Mouse (Mus musculus): ENCODE data around the gene Baiap2l2. TPM values are rescaled to one million over a fixed set of nuclear protein-coding genes. Genes with fewer than 3 reads are reported as not detected.

Gene Baiap2l2
- 360 and 593 TPM in 2 replicates for polyA plus RNA-seq (2012; rRNA removed; ENCODE audit: low replicate concordance)

DNA sequence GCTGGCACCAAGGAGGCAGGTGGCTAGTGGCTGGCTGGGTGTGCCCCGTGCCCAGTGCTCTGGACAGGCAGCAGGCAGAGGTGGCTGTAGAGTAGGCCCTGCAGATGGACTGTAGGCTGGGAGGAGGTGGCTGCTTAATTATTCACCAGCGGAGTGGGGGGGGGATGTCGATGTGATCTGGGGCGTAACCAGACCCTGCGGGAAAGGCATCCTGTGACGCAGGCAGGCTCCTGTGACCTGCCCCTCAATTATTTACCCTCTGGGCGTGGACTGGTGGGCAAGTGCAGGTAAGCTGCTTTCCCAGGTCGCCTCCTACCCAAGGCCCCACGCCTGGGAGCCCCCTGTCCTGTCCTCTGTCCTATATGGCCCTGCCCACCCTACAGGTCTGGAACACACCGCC lies at the start of gene Baiap2l2:
Gene Baiap2l2 (minus strand): TSS at position 139 of the 400 bp plus-strand sequence.

GRCm38 (mm10) chr15:79328058-79328938 lies 43.0 kb upstream of the Baiap2l2 start, which contains the start of gene Pla2g6:
Gene Pla2g6 (minus strand): TSS chr15:79328390.

DNA sequence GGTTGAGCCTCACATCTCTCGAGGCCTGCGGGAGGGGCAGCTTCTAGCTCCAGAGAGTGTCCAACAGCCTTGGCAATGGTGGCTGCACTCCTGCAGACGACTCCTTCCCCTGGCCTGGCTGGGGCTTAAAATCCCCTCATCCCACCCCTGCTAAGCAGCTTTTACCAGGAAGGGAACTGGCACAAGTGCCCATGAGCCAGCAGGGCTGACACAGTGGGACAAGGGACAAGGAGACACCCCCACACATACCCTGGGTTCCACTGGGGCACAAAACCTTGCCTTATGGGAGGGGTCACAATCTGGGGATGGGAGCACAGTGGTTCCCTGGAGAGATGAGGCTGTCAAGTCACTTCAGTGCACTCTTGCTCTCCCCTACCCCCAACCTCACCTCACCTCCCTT lies 30.7 kb downstream of the Baiap2l2 start, which contains the start of gene Slc16a8:
Gene Slc16a8 (minus strand): TSS at position 101 of the 400 bp plus-strand sequence.

DNA sequence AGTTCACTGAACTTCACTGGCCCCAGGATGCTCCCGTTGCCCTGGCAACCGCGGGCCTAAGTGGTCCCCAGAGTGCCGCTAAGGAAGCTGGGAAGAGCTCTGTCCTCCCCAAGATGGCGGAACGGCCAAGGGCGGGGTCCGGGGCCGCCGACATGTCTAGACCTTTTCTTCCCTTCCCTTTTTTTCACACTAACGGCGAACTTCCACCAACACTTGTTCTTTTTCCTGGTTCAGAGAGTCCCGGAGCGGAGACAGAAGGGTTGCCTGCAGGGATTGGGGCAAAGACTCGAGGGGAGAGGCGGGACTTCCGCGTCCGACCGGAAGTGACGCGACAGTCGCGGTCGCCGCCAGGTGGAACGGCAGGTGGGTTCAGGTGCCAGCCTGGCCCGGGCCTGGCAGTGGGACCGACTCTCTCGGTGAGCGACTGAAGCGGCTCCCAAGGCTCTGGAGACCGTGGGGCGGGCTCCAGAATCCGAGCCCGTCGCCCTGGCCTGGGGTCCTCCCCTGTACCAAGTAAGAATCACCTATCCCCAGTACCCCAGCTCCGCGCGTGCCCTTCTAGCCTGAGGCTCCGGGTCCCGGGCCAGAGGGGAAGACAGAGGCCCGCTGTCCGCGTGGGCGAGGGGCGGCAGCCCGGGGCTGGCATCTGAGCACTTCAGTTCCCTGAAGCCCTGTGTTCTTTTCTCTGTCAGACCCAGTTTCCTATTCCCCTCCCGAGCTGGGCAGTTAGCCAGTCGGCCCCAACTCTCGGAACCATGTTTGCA lies 56.1 kb downstream of the Baiap2l2 start, which contains the start of the genes Pick1 and Gm49486:
Gene Pick1 (plus strand): TSS at position 116 of the 764 bp plus-strand sequence.
Gene Gm49486 (plus strand): TSS at position 334 of the 764 bp plus-strand sequence.

Other genes starting within 250 kb of the Baiap2l2 start
- gene Galr3, start 243.7 kb downstream of the Baiap2l2 start, polyA plus RNA-seq (2012; rRNA removed; ENCODE audit: low replicate concordance) = 8.1 and 19.3 TPM in 2 replicates
- gene Ankrd54, start 222.6 kb downstream of the Baiap2l2 start, polyA plus RNA-seq (2012; rRNA removed; ENCODE audit: low replicate concordance) = 138 and 175 TPM in 2 replicates
- gene Eif3l, start 210.4 kb downstream of the Baiap2l2 start, polyA plus RNA-seq (2012; rRNA removed; ENCODE audit: low replicate concordance) = 66.9 and 77.4 TPM in 2 replicates
- 19.0 and 20.5 TPM in 2 replicates for gene Micall1, start 176.6 kb downstream of the Baiap2l2 start, polyA plus RNA-seq (2012; rRNA removed; ENCODE audit: low replicate concordance)
- 39.5 and 50.7 TPM in 2 replicates for gene Polr2f, start 144.5 kb downstream of the Baiap2l2 start, polyA plus RNA-seq (2012; rRNA removed; ENCODE audit: low replicate concordance)
- gene 1700088E04Rik, start 144.3 kb downstream of the Baiap2l2 start, polyA plus RNA-seq (2012; rRNA removed; ENCODE audit: low replicate concordance) = 0.91 and 1.4 TPM in 2 replicates
- 2.8 and 3.6 TPM in 2 replicates for gene Sox10, start 120.3 kb downstream of the Baiap2l2 start, polyA plus RNA-seq (2012; rRNA removed; ENCODE audit: low replicate concordance)
- gene Pick1, start 56.4 kb downstream of the Baiap2l2 start, polyA plus RNA-seq (2012; rRNA removed; ENCODE audit: low replicate concordance) = 26.4 and 32.8 TPM in 2 replicates
- 0.09 TPM in 1 of 2 replicates, not detected in the other for gene Gm49486, start 56.1 kb downstream of the Baiap2l2 start, polyA plus RNA-seq (2012; rRNA removed; ENCODE audit: low replicate concordance)
- gene Slc16a8, start 30.8 kb downstream of the Baiap2l2 start, polyA plus RNA-seq (2012; rRNA removed; ENCODE audit: low replicate concordance) = 0.78 and 2.5 TPM in 2 replicates
- 40.2 and 50.6 TPM in 2 replicates for gene Pla2g6, start 42.9 kb upstream of the Baiap2l2 start, polyA plus RNA-seq (2012; rRNA removed; ENCODE audit: low replicate concordance)
- 5.3 and 21.1 TPM in 2 replicates for gene Maff, start 61.1 kb upstream of the Baiap2l2 start, polyA plus RNA-seq (2012; rRNA removed; ENCODE audit: low replicate concordance)
- gene Tmem184b, start 118.0 kb upstream of the Baiap2l2 start, polyA plus RNA-seq (2012; rRNA removed; ENCODE audit: low replicate concordance) = 97.5 and 100 TPM in 2 replicates
- 14.1 and 18.0 TPM in 2 replicates for gene Csnk1e, start 170.0 kb upstream of the Baiap2l2 start, polyA plus RNA-seq (2012; rRNA removed; ENCODE audit: low replicate concordance)
- not detected in 2 replicates for gene Kcnj4, start 219.7 kb upstream of the Baiap2l2 start, polyA plus RNA-seq (2012; rRNA removed; ENCODE audit: low replicate concordance)
- 12.8 and 13.6 TPM in 2 replicates for gene Kdelr3, start 230.9 kb upstream of the Baiap2l2 start, polyA plus RNA-seq (2012; rRNA removed; ENCODE audit: low replicate concordance)